Mouse (Mus musculus) right cerebral cortex, postnatal 14 days (tissue): ENCODE results near the gene Lsm4.

Source experiments
- DNase-seq: peaks from one replicate; pipeline ENCODE4 v3.0.0; 2022

Gene Lsm4

GRCm38 (mm10) chr8:70650351-70650750, 22.7 kb upstream of the Lsm4 start:
- DNase-seq, result no peak

- DNase-seq, result no peak
Observed at GRCm38 (mm10) chr8:70653226-70653625, 19.8 kb upstream of the Lsm4 start.

- DNase-seq, result no peak
Observed at GRCm38 (mm10) chr8:70654121-70654520, 18.9 kb upstream of the Lsm4 start.

GRCm38 (mm10) chr8:70655469-70655868, 17.6 kb upstream of the Lsm4 start:
- no peak for DNase-seq

GRCm38 (mm10) chr8:70656193-70656790, 16.8 kb upstream of the Lsm4 start:
- no peak for DNase-seq

GRCm38 (mm10) chr8:70657214-70657613, 15.8 kb upstream of the Lsm4 start:
- DNase-seq, result no peak

GRCm38 (mm10) chr8:70657739-70658138, 15.3 kb upstream of the Lsm4 start:
- DNase-seq, result no peak

- DNase-seq, result no peak
Observed at GRCm38 (mm10) chr8:70658897-70659603, 14.0 kb upstream of the Lsm4 start.

GRCm38 (mm10) chr8:70659604-70660272, 13.3 kb upstream of the Lsm4 start:
- peak; percentile 72 for DNase-seq

GRCm38 (mm10) chr8:70660273-70660725, 12.7 kb upstream of the Lsm4 start, which contains the start of gene Pgpep1:
Pgpep1 (minus strand) TSS chr8:70660388.
- DNase-seq, result no peak

- DNase-seq, result no peak
Observed at GRCm38 (mm10) chr8:70663691-70664090, 9.4 kb upstream of the Lsm4 start.

- DNase-seq, result no peak
Observed at GRCm38 (mm10) chr8:70664631-70665030, 8.4 kb upstream of the Lsm4 start.

- no peak for DNase-seq
Observed at GRCm38 (mm10) chr8:70665599-70665998, 7.4 kb upstream of the Lsm4 start.

- DNase-seq, result peak; percentile 29
Observed at GRCm38 (mm10) chr8:70667071-70667470, 6.0 kb upstream of the Lsm4 start.

GRCm38 (mm10) chr8:70671615-70672324, 1.3 kb upstream of the Lsm4 start:
- DNase-seq, result no peak

GRCm38 (mm10) chr8:70672325-70673078, 546 bp upstream of the Lsm4 start:
- DNase-seq, result no peak

- no peak for DNase-seq
Observed at GRCm38 (mm10) chr8:70674109-70674508, 1.1 kb downstream of the Lsm4 start.

- no peak for DNase-seq
Observed at GRCm38 (mm10) chr8:70674716-70675115, 1.7 kb downstream of the Lsm4 start.

GRCm38 (mm10) chr8:70675336-70675735, 2.3 kb downstream of the Lsm4 start:
- no peak for DNase-seq

GRCm38 (mm10) chr8:70677451-70678080, 4.5 kb downstream of the Lsm4 start:
- no peak for DNase-seq

GRCm38 (mm10) chr8:70678679-70679078, 5.6 kb downstream of the Lsm4 start:
- DNase-seq, result no peak

- DNase-seq, result no peak
Observed at GRCm38 (mm10) chr8:70679404-70679803, 6.4 kb downstream of the Lsm4 start.
